Mouse (Mus musculus) intestine, embryonic 14.5 days (tissue): ENCODE results near the gene Olfr1105. TPM values are rescaled to one million over a fixed set of nuclear protein-coding genes. Genes with fewer than 3 reads are reported as not detected.

Source experiments
- ATAC-seq: fragments of 200-750 bp; cut with Nextera tagmentation; replicated peaks from 2 replicates; pipeline ENCODE4 v1.8.0; 2017; ENCODE audit warnings: low read depth, moderate number of reproducible peaks, moderate TSS enrichment, moderate library complexity; ENCODE audit not compliant: low FRiP score, low TSS enrichment
- DNase-seq: peaks from one replicate; pipeline ENCODE4 v3.0.0-alpha.2; 2018; ENCODE audit warnings: low spot score
- H3K27ac ChIP-seq: fragments of 300-500 bp; sonication (generic); 2 replicates; pipeline ENCODE4 v1.5.1; 2014; ENCODE audit warnings: low read depth, mild to moderate bottlenecking, control low read depth
- H3K27me3 ChIP-seq: fragments of 300-500 bp; sonication (generic); replicated peaks from 2 replicates; pipeline ENCODE4 v1.6.1; 2014; ENCODE audit warnings: low read length, control low read depth; ENCODE audit not compliant: control insufficient read depth, insufficient read depth
- H3K36me3 ChIP-seq: fragments of 300-500 bp; sonication (generic); 2 replicates; pipeline ENCODE4 v1.6.1; 2014; ENCODE audit warnings: low read length, control low read depth; ENCODE audit not compliant: control insufficient read depth, insufficient read depth
- H3K4me1 ChIP-seq: fragments of 300-500 bp; sonication (generic); replicated peaks from 2 replicates; pipeline ENCODE4 v1.6.1; 2014; ENCODE audit warnings: low read length, control low read depth, mixed read lengths; ENCODE audit not compliant: control insufficient read depth, insufficient read depth
- H3K4me2 ChIP-seq: fragments of 300-500 bp; sonication (generic); 2 replicates; pipeline ENCODE4 v1.6.1; 2014; ENCODE audit warnings: low read length
- H3K4me3 ChIP-seq: fragments of 300-500 bp; sonication (generic); 2 replicates; pipeline ENCODE4 v1.5.1; 2014; ENCODE audit warnings: low read depth, low read length, control low read depth, mixed read lengths
- H3K9ac ChIP-seq: fragments of 300-500 bp; sonication (generic); 2 replicates; pipeline ENCODE4 v1.6.1; 2014; ENCODE audit warnings: mild to moderate bottlenecking, low read length
- H3K9me3 ChIP-seq: fragments of 300-500 bp; sonication (generic); 2 replicates; pipeline ENCODE4 v1.6.1; 2016; ENCODE audit warnings: low read length, control low read depth; ENCODE audit not compliant: control insufficient read depth
- WGBS: fragments of 180-500 bp; shearing (Covaris S2); extraction: QIAGEN DNeasy Blood & Tissue Kit; methylation state at CpG from one replicate; pipeline ENCODE4 v1.1.7; 2014; 5-methylcytosine and 5-hydroxymethylcytosine counted together
- polyA plus RNA-seq: library from polyadenylated mRNA; unstranded; fragments of >200 nt; fragmentation: Nextera tagmentation; extraction: Ambion mirVana; gene quantifications from 2 replicates; pipeline ENCODE4 v1.2.1, GENCODE M21; 2014

Olfr1105 gene
- not detected in 2 replicates for polyA plus RNA-seq

GRCm38 (mm10) chr2:87036431-87036830 lies at the start of gene Olfr1105:
Olfr1105 (minus strand) TSS chr2:87036531.
- ATAC-seq = no peak
- H3K27ac ChIP-seq = no peak within 1 kb of the TSS
- H3K9ac ChIP-seq = no peak within 1 kb of the TSS

DNA sequence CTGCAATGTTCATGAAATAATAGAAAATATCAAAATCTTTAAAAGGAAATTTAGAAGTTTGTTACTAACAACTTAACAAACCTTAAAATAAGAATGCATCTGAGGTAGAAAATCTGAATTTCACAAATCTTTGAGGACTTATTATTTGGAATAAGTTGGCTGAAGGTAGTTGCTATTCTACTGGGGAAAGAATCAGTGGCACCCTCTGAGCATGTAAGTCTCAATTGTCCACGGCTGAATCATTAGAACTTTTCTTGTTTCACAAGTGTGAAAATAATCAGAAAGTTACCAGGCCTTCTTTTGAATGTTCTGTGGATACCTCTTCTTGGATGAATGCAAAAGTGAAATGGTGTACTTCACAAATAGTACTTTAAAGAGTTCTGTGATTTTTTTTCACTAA lies 39.4 kb upstream of the Olfr1105 start, which contains the start of gene Olfr1107:
TSS of gene Olfr1107 (minus strand) at position 101 of the 400 bp plus-strand sequence.
- DNase-seq = no peak
- no peaks in the 10 kb centered on the region for H3K4me1 ChIP-seq
- no peaks in the 10 kb centered on the region for H3K9me3 ChIP-seq
- no peak within 1 kb of the TSS for H3K4me3 ChIP-seq
- H3K27me3 ChIP-seq = no peaks in the 10 kb centered on the region
- H3K36me3 ChIP-seq = no peaks in the 10 kb centered on the region
- no peak within 1 kb of the TSS for H3K27ac ChIP-seq
- H3K4me2 ChIP-seq = no peak within 1 kb of the TSS
- H3K9ac ChIP-seq = no peak within 1 kb of the TSS
- 92% methylated on average over 1 of the region's 1 CpGs for WGBS
- no peak for ATAC-seq

More at GRCm38 (mm10) chr2:87036431-87036830, at the start of gene Olfr1105:
- Histone ChIP-seq H3K9me3 (no peaks in the 10 kb centered on the region), H3K36me3 (no peaks in the 10 kb centered on the region), H3K27me3 (no peaks in the 10 kb centered on the region), H3K4me1 (no peaks in the 10 kb centered on the region), H3K4me3 (no peak within 1 kb of the TSS), H3K4me2 (no peak within 1 kb of the TSS)
- DNase-seq = no peak

GRCm38 (mm10) chr2:87052173-87052572 lies 15.8 kb upstream of the Olfr1105 start, which contains the start of gene Olfr1106:
Olfr1106 (minus strand) TSS chr2:87052273.
- H3K4me3 ChIP-seq = no peak within 1 kb of the TSS
- ATAC-seq (no peak), DNase-seq (no peak)
- no peaks in the 10 kb centered on the region for H3K27me3 ChIP-seq
- no peak within 1 kb of the TSS for H3K9ac ChIP-seq
- H3K36me3 ChIP-seq = no peaks in the 10 kb centered on the region
- H3K27ac ChIP-seq = no peak within 1 kb of the TSS
- no peak within 1 kb of the TSS for H3K4me2 ChIP-seq
- no peaks in the 10 kb centered on the region for H3K4me1 ChIP-seq
- no peaks in the 10 kb centered on the region for H3K9me3 ChIP-seq
- 73% methylated on average over 1 of the region's 1 CpGs for WGBS

- no peaks in the 10 kb centered on the region for H3K9me3 ChIP-seq
- no peak for ATAC-seq
- no peak within 1 kb of the TSS for H3K27ac ChIP-seq
- no peak within 1 kb of the TSS for H3K4me3 ChIP-seq
- no peak within 1 kb of the TSS for H3K4me2 ChIP-seq
- no peak within 1 kb of the TSS for H3K9ac ChIP-seq
- no peaks in the 10 kb centered on the region for H3K27me3 ChIP-seq
- no peak for DNase-seq
- 63% methylated on average over 1 of the region's 1 CpGs for WGBS
- no peaks in the 10 kb centered on the region for H3K36me3 ChIP-seq
- H3K4me1 ChIP-seq = no peaks in the 10 kb centered on the region
These were observed 9.4 kb downstream of the Olfr1105 start, which contains the start of gene Olfr1104 for GRCm38 (mm10) chr2:87026980-87027379. Olfr1104 (minus strand) TSS chr2:87027080.

- no peak for ATAC-seq
- no peaks in the 10 kb centered on the region for H3K36me3 ChIP-seq
- H3K9ac ChIP-seq = no peak within 1 kb of the TSS
- H3K27ac ChIP-seq = no peak within 1 kb of the TSS
- no peak for DNase-seq
- H3K9me3 ChIP-seq = no peaks in the 10 kb centered on the region
- no peak within 1 kb of the TSS for H3K4me3 ChIP-seq
- no peaks in the 10 kb centered on the region for H3K4me1 ChIP-seq
- H3K4me2 ChIP-seq = no peak within 1 kb of the TSS
- H3K27me3 ChIP-seq = no peaks in the 10 kb centered on the region
These were observed 38.2 kb downstream of the Olfr1105 start, which contains the start of gene Olfr1102 for GRCm38 (mm10) chr2:86998098-86998497. Olfr1102 (plus strand) TSS chr2:86998398.

GRCm38 (mm10) chr2:86991121-86991520 lies 45.2 kb downstream of the Olfr1105 start, which contains the start of gene Olfr1101:
Olfr1101 (minus strand) TSS chr2:86991221.
- no peak within 1 kb of the TSS for H3K27ac ChIP-seq
- ATAC-seq (no peak), DNase-seq (no peak)
- no peaks in the 10 kb centered on the region for H3K9me3 ChIP-seq
- H3K4me1 ChIP-seq = no peaks in the 10 kb centered on the region
- H3K4me3 ChIP-seq = no peak within 1 kb of the TSS
- WGBS = 74% methylated on average over 3 of the region's 3 CpGs
- H3K9ac ChIP-seq = no peak within 1 kb of the TSS
- H3K27me3 ChIP-seq = no peaks in the 10 kb centered on the region
- H3K4me2 ChIP-seq = no peak within 1 kb of the TSS
- H3K36me3 ChIP-seq = no peaks in the 10 kb centered on the region

Other genes starting within 250 kb of the Olfr1105 start
- not detected in 2 replicates for gene Olfr141, start 226.5 kb downstream of the Olfr1105 start, polyA plus RNA-seq
- not detected in 2 replicates for gene Olfr1094, start 211.9 kb downstream of the Olfr1105 start, polyA plus RNA-seq
- gene Olfr1095, start 184.8 kb downstream of the Olfr1105 start, polyA plus RNA-seq = not detected in 2 replicates
- gene Gm13723, start 161.7 kb downstream of the Olfr1105 start, polyA plus RNA-seq = not detected in 2 replicates
- gene Olfr1097, start 144.3 kb downstream of the Olfr1105 start, polyA plus RNA-seq = not detected in 2 replicates
- not detected in 2 replicates for gene Olfr1098, start 112.0 kb downstream of the Olfr1105 start, polyA plus RNA-seq
- gene Olfr1099, start 75.8 kb downstream of the Olfr1105 start, polyA plus RNA-seq = not detected in 2 replicates
- not detected in 2 replicates for gene Olfr1100, start 56.6 kb downstream of the Olfr1105 start, polyA plus RNA-seq
- not detected in 2 replicates for gene Olfr1101, start 45.3 kb downstream of the Olfr1105 start, polyA plus RNA-seq
- not detected in 2 replicates for gene Olfr1102, start 38.1 kb downstream of the Olfr1105 start, polyA plus RNA-seq
- gene Olfr1104, start 9.5 kb downstream of the Olfr1105 start, polyA plus RNA-seq = not detected in 2 replicates
- gene Olfr1106, start 15.7 kb upstream of the Olfr1105 start, polyA plus RNA-seq = not detected in 2 replicates
- not detected in 2 replicates for gene Olfr1107, start 39.3 kb upstream of the Olfr1105 start, polyA plus RNA-seq
- not detected in 2 replicates for gene Olfr1109, start 59.5 kb upstream of the Olfr1105 start, polyA plus RNA-seq
- gene Olfr259, start 78.0 kb upstream of the Olfr1105 start, polyA plus RNA-seq = not detected in 2 replicates
- gene Olfr1110, start 103.8 kb upstream of the Olfr1105 start, polyA plus RNA-seq = not detected in 2 replicates
- not detected in 2 replicates for gene Olfr1111, start 116.1 kb upstream of the Olfr1105 start, polyA plus RNA-seq
- not detected in 2 replicates for gene Olfr1112, start 151.3 kb upstream of the Olfr1105 start, polyA plus RNA-seq
- gene Olfr1113, start 172.4 kb upstream of the Olfr1105 start, polyA plus RNA-seq = not detected in 2 replicates
- gene Olfr1115, start 211.5 kb upstream of the Olfr1105 start, polyA plus RNA-seq = not detected in 2 replicates
- not detected in 2 replicates for gene Olfr1116, start 231.0 kb upstream of the Olfr1105 start, polyA plus RNA-seq